Mouse (Mus musculus) erythroblast, embryonic 14.5 days (primary cell): Measurements from ENCODE around the gene Dpep3.
"Not testable (repeated sequence)": the region's sequence is repeated elsewhere in the genome, so short reads cannot be mapped to it uniquely, and the experiment has no call there.

ENCODE experiments used
- GATA1 ChIP-seq: IDR thresholded peaks from 2 replicates; pipeline ENCODE4 v1.6.1; 2012; ENCODE audit warnings: low read length, inconsistent platforms, mixed read lengths
- TAL1 ChIP-seq: IDR thresholded peaks from 3 replicates; pipeline ENCODE4 v1.6.1; 2012; ENCODE audit warnings: low read length, inconsistent platforms, mixed read lengths

DNA sequence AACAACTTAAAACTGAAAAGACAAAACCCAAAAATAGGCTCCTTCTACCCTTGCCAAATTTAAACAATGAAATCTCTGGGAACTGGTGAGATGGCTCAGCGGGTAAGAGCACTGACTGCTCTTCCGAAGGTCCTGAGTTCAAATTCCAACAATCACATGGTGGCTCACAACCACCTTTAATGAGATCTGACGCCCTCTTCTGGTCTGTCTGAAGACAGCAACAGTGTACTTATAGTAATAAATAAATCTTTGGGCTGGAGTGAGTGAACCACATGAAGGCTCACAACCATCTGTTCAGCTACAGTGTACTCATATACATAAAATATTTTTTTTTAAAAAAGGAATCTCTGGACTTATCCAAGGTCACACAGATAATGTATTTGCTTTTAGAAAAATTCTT is 28.7 kb upstream of the Dpep3 start:
- not testable (repeated sequence) for TF ChIP-seq GATA1, TAL1
